Mouse (Mus musculus) embryonic stem cell, embryonic (primary cell): ENCODE results near the gene Vasn.

ENCODE experiments used
- CTCF ChIA-PET, 4 experiments: fragments of 300-600 bp in 2 of 4; fragments of 350-600 bp in 2 of 4; sonication (Branson Sonifier 250); formaldehyde crosslinking; loops; one replicate each; lab custom pipeline; 2022; ENCODE audit warnings: inconsistent platforms in 2 of 4; lab: Charles Lee
- POLR2A ChIA-PET, 4 experiments: fragments of 300-600 bp in 2 of 4; fragments of 350-600 bp in 2 of 4; sonication (Branson Sonifier 250); formaldehyde crosslinking; loops; one replicate each; lab custom pipeline; 2022; ENCODE audit warnings: antibody characterized with exemption in 4 of 4, inconsistent platforms in 1 of 4; lab: Charles Lee

The Vasn gene

DNA sequence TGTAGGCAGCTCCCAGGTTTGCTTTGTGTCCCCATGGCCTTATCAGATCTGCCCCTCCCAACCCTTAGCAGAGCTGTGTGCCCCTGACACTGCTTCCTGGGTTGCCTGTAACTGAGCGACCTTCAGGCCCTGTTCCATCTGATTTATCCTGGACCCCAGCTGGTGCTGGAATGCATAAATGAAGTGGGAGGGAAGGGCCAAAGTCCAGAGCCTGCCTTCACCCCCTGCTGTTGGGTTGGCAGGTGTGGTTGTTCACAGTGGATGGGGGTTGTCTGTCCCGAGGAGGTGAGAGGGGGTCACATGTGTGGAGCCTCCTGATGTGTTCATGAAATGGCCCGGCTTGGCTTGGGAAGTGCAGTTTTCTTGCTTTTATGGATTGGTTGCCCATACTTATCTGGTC is 37.6 kb upstream of the Vasn start:
- POLR2A ChIA-PET, result interaction anchor here in 3 of 4 experiments (0.6 to 34.6 kb wide), 20 partner anchors 8 to 278 kb away, joined by 3 to 632 read pairs (median 8); partner anchors contain the start of genes Tfap4 (in 2 of the 3), Cdip1 (in 1 of the 3), Coro7 (in 1 of the 3) and Srl (in 1 of the 3)
- CTCF ChIA-PET, result interaction anchor here in 3 of 4 experiments (0.6 to 1.4 kb wide), 11 partner anchors 9 to 113 kb away, joined by 3 to 4 read pairs (median 3); no protein-coding TSS in a partner anchor

DNA sequence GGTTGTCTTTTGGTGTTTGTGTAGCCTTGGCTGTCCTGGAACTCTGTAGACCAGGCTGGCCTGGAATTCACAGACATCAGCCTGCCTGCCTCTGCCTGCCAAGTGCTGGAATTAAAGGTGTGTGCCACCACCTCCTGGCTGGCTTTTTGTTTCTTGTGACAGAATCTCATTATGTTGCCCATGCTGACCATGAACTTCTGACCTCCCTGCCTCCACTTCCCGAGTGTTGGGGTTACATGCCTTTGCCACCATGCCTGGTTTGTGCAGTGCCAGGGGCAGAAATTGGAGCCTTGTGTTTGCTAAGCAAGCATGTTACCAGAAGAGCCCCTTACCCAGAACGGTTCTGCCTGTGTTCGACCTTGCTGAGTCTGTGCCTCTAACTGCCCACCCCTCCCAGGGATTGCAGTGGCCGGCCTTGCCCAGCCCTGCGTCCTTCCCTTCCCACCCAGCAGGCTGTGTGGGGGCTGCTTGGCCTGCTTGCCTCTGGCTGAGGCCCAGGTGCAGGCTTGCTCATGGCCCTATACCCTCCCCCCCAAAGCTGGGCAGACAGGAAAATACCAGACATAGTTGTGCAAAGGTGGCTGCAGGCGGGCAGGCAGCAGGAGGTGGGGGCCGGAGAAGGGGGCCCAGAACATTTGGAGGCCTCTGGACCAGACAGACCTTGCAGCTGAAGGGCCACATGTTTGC is 36.8 kb upstream of the Vasn start:
- CTCF ChIA-PET, result interaction anchor here in 3 of 4 experiments (1.0 to 1.4 kb wide), 6 partner anchors 10 to 114 kb away, joined by 3 to 4 read pairs (median 3); no protein-coding TSS in a partner anchor
- POLR2A ChIA-PET, result interaction anchor here (0.5 to 34.6 kb wide), 19 partner anchors 8 to 278 kb away, joined by 3 to 632 read pairs (median 4); partner anchors contain the start of genes Glis2 (in 2 of the 4), Srl (in 2 of the 4), Coro7 (in 1 of the 4) and Tfap4 (in 1 of the 4)

DNA sequence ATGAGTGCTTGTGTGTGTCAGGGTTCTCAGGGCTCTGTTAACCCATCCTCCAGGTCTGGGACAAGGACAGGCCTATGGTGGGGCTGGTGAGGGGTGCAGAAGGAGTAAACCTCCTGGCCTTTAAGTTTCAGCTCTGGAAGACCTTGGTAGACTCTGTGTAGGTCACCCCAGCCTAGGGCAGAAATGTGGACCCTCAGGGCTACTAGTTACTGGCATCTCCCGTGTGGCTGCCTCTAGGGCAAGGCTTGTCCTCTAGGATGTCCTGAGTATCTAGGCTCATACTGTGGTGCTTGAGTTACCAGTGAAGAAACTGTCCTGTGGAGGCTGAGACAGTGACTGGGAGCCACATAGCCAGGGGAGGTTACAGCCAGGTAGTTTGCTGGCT is 36.3 kb upstream of the Vasn start:
- ChIA-PET CTCF (no interaction called here), POLR2A (interaction anchor here in 3 of 4 experiments (0.6 to 34.6 kb wide), 12 partner anchors 8 to 120 kb away, joined by 3 to 632 read pairs (median 4); partner anchors contain the start of genes Glis2 (in 2 of the 3), Srl (in 2 of the 3) and Tfap4 (in 1 of the 3))

DNA sequence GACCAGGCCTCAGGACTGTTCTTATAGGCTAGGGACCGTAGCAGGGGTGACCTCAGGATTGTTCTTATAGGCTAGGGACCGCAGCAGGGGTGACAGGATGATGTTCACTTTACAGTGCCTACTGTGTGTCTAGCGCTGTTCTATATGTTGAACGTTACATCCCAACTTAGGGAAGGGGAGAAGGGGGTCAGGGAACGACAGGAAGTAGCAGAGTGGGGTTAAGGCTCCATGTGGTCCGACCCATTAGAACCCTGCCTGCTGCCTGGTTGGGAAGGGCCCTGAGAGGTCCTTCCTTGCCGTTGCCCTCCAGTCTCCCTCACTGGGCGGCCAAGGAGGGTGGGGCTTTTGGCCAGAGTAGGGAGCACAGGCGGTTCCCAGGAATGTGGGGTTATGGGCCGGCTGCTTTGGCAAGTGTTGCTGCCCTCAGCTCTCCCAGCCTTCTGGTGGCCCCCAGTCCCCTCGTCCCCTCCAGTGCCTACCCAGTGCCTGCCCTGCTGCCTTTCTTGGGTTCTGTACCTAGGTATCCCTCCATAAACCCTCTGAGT is 35.4 kb upstream of the Vasn start:
- CTCF ChIA-PET, result interaction anchor here in 1 of 4 experiments (1.1 kb wide), 1 partner anchor 115 kb away, joined by 4 read pairs; no protein-coding TSS in a partner anchor
- POLR2A ChIA-PET, result interaction anchor here (0.5 to 34.6 kb wide), 10 partner anchors 9 to 45 kb away, joined by 3 to 632 read pairs (median 31); partner anchors contain the start of genes Tfap4 (in 2 of the 4) and Glis2 (in 1 of the 4)

DNA sequence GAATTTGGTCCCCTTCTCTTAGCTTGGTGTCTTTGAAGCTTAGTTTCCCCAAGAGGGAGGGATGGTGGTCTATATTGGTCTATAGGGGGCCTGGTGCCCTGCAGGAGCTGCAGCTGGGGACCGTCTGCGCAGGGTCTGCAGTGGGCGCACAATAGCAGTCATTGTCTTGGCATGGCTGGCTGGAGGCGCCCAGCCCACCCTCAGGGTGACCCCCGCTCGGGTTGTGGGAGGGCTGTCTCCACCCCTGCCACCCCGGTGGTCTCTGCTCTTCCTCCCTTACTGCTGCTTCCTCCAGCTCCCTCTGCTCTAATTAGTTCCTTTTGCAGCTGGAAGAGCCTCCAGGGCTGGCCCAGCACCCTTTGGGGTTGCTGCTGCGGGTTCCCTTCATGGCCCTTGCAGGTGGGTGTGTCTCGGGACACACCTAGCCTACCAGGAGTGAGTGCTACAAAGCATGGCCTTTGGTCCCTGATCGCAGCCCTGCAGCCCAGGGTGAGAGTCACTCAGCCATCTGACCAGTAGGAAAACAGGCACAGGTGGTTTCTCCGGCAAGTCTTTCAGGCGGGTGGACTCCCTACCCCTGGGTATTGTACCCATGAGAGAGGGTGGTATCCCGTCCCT is 34.1 kb upstream of the Vasn start:
- ChIA-PET POLR2A (interaction anchor here (0.5 to 34.6 kb wide), 18 partner anchors 9 to 116 kb away, joined by 3 to 632 read pairs (median 6); partner anchors contain the start of genes Glis2 (in 2 of the 4), Tfap4 (in 2 of the 4), Coro7 (in 1 of the 4) and Srl (in 1 of the 4)), CTCF (interaction anchor here (0.5 to 4.8 kb wide), 21 partner anchors 11 to 320 kb away, joined by 3 to 72 read pairs (median 4); partner anchors contain the start of genes Srl (in 1 of the 4) and Tfap4 (in 1 of the 4))

DNA sequence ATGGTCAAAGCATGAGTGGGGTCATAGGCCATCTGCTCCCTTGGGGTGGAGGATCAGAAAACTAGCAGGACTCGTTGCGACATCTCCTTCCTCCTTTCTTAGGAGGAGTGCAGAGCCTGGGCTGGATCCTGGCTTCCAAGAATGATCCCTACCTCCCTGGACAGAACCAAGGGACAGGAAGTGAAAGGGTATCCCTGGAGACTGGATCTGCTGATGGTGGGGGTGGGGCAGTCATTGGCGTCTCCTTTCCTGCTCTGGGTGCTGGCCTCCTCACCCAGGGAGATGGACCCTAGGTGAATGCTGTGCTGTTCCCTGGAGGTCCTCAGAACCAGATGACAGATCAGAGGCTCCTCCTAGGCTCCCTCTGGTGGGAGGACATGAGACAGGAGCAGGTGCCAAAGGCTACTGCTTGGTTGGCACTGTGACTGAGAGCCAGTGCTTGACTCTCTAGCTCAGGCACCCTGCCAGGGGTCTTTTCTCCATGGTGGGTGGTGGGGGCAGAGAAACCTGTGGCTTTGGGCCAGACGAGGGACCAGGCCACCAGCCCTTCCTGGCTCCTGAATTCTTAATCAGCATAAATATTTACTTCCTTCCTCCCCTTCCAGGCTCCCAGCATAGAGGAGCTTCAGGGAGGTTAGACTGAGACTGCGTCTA is 33.2 kb upstream of the Vasn start:
- CTCF ChIA-PET, result interaction anchor here (0.6 to 4.9 kb wide), 38 partner anchors 10 to 291 kb away, joined by 3 to 72 read pairs (median 8); partner anchors contain the start of genes Tfap4 (in 3 of the 4) and Pam16 (in 2 of the 4)

DNA sequence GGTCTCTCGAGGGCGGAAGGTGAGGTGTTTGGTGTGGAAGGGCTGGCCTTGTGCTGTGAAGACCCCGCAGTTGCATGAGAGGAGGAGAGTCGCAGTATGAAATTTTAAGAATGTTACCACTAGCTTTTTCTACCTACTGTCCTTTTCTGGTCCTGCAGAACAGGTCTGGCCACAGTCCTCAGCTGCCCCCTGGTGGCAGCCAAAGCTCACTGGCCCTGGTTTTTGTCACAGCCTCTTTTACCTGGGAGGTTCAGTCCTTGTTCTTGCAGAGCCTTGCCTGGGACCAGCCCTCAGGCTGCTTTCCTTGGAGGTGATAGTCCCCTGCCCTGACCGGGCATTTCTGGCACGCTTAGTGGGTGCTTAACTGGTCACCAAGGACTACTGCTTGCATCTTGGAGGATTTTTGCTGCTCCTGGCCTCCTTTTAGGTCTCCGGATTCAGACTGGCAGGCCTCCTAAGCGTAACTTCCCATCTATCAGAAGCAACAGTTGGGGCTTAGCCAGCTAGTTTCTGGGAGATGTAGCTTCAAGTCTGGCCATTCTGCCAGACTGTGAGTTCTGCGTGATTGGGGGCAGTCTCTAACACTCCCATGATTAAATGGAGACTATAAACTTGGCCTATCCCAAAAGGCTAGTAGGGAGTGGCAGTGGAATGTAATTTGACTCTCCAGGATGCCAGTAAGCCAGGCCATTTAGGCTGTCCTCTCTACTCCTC is 31.8 kb upstream of the Vasn start:
- ChIA-PET POLR2A (interaction anchor here (0.5 to 34.6 kb wide), 63 partner anchors 7 to 531 kb away, joined by 3 to 632 read pairs (median 5); partner anchors contain the start of genes Tfap4 (in 3 of the 4), Glis2 (in 2 of the 4), Pam16 (in 2 of the 4) and Srl (in 2 of the 4)), CTCF (interaction anchor here (0.5 to 4.9 kb wide), 99 partner anchors 8 to 512 kb away, joined by 3 to 72 read pairs (median 6); partner anchors contain the start of genes Tfap4 (in 4 of the 4), Pam16 (in 3 of the 4), Coro7 (in 2 of the 4) and Srl (in 2 of the 4))

More for the DNA sequence above, 33.2 kb upstream of the Vasn start:
- POLR2A ChIA-PET, result interaction anchor here in 2 of 4 experiments (0.8 to 34.6 kb wide), 22 partner anchors 11 to 274 kb away, joined by 3 to 632 read pairs (median 13); partner anchors contain the start of genes Glis2 (in 2 of the 2), Pam16 (in 2 of the 2), Srl (in 2 of the 2) and Tfap4 (in 2 of the 2)

DNA sequence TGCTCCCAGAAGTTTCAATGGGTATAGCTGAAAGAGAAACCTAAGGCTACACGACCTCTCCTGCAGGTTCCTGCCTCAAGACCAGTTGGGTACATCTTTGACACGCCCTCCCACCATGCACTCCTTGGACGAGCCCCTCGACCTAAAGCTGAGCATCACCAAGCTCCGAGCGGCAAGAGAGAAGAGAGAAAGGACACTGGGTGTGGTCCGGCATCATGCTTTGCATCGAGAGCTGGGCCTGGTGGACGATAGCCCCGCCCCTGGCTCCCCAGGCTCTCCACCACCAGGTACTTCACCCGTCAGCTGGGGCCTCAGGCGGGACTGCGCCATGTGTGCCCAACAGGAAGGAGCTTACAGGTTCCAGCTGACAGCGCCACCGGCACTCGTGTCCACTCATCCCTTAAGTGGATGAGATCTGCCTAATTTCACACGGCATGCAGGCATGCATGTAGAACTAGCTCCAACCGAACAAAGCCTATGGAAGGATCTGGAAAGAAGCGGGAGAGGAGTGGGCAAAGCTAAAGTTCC is 31.1 kb upstream of the Vasn start:
- ChIA-PET CTCF (interaction anchor here (0.5 to 4.9 kb wide), 66 partner anchors 8 to 341 kb away, joined by 3 to 72 read pairs (median 6); partner anchors contain the start of genes Tfap4 (in 4 of the 4), Pam16 (in 2 of the 4) and Srl (in 2 of the 4)), POLR2A (interaction anchor here (0.5 to 34.6 kb wide), 54 partner anchors 7 to 532 kb away, joined by 3 to 632 read pairs (median 5); partner anchors contain the start of genes Tfap4 (in 3 of the 4), Glis2 (in 2 of the 4), Pam16 (in 2 of the 4) and Coro7 (in 1 of the 4))

DNA sequence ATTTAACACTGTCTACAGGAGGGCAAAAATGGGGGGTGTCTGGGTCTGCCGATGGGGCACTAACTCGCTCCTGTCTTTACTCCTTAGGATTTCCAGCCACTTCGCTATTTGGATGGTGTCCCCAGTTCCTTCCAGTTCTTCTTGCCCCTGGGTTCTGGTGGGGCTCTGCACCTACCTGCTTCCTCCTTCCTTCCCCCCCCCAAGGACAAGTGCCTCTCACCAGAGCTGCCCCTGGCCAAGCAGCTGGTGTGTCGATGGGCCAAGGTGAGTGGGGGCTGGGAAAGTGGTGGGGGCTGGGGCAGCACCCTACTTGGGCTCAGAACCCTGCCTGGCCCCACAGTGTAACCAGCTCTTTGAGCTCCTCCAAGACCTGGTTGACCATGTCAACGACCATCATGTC is 28.5 kb upstream of the Vasn start:
- CTCF ChIA-PET, result interaction anchor here (0.6 to 2.0 kb wide), 17 partner anchors 10 to 295 kb away, joined by 3 to 7 read pairs (median 4); partner anchors contain the start of gene Pam16 (in 1 of the 4)
- POLR2A ChIA-PET, result interaction anchor here in 2 of 4 experiments (0.7 to 34.6 kb wide), 19 partner anchors 6 to 269 kb away, joined by 3 to 632 read pairs (median 4); partner anchors contain the start of genes Coro7 (in 2 of the 2), Pam16 (in 2 of the 2), Srl (in 1 of the 2) and Tfap4 (in 1 of the 2)

DNA sequence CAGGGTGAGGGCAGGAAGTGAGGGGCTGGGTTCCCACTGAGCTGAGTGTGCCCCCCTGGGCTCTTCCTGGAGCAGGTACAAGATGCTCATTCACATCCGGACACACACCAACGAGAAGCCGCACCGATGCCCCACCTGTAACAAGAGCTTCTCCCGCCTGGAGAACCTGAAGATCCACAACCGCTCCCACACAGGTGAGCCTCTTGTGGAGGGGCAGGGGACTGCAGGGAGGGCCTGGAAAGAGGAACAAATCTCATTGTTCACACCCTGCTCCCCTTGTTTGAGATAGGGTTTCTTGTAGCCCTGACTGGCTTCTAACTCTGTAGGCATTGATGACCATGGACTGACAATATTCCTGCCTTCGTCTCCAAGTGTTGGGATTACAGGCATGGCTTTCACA is 28.1 kb upstream of the Vasn start:
- CTCF ChIA-PET, result interaction anchor here (0.6 to 2.0 kb wide), 18 partner anchors 11 to 295 kb away, joined by 3 to 7 read pairs (median 4); partner anchors contain the start of gene Pam16 (in 1 of the 4)
- POLR2A ChIA-PET, result interaction anchor here in 2 of 4 experiments (0.7 to 34.6 kb wide), 17 partner anchors 10 to 499 kb away, joined by 3 to 632 read pairs (median 4); partner anchors contain the start of genes Coro7 (in 2 of the 2), Pam16 (in 2 of the 2), Srl (in 1 of the 2) and Tfap4 (in 1 of the 2)

DNA sequence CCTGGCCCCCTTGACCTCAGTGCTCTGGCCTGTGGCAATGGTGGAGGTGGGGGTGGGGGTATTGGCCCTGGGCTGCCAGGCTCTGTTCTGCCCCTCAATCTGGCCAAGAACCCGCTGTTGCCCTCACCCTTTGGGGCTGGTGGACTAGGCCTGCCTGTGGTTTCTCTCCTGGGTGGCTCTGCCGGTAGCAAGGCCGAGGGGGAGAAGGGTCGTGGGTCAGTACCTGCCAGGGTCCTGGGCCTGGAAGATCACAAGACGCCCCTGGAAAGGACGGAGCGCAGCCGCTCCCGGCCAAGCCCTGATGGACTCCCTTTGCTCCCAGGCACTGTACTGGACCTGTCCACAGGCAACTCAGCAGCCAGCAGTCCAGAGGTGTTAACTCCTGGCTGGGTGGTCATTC is 26.0 kb upstream of the Vasn start:
- ChIA-PET POLR2A (interaction anchor here in 2 of 4 experiments (1.1 to 34.6 kb wide), 7 partner anchors 10 to 71 kb away, joined by 3 to 632 read pairs (median 5); partner anchors contain the start of genes Pam16 (in 2 of the 2), Tfap4 (in 2 of the 2) and Srl (in 1 of the 2)), CTCF (interaction anchor here (0.5 to 1.6 kb wide), 7 partner anchors 16 to 94 kb away, joined by 3 to 14 read pairs (median 4); partner anchors contain the start of gene Srl (in 1 of the 4))

DNA sequence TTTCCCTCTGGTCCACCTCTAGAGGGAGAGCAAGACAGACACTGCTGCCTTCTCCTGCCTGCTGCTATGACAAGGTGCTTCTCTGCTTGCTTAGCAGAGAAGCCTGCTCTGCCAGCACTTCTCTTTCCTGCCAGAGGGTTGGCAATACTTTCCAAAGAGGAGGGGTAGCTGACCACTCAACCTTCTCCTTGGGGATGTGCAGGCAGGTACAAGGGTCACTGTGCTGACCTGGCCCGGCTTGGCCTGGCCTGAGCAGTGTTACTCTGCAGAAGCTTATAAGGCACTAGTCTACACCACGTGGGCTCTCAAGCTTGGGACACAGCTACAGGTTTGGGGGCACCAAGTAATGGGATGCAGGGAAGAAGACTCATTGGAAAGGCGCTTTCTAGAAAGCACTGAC is 25.1 kb upstream of the Vasn start:
- CTCF ChIA-PET, result interaction anchor here (0.5 to 6.2 kb wide), 11 partner anchors 7 to 202 kb away, joined by 3 to 39 read pairs (median 4); partner anchors contain the start of gene Srl (in 1 of the 4)
- POLR2A ChIA-PET, result interaction anchor here (0.6 to 34.6 kb wide), 17 partner anchors 7 to 266 kb away, joined by 3 to 632 read pairs (median 7); partner anchors contain the start of genes Pam16 (in 3 of the 4) and Tfap4 (in 2 of the 4)

DNA sequence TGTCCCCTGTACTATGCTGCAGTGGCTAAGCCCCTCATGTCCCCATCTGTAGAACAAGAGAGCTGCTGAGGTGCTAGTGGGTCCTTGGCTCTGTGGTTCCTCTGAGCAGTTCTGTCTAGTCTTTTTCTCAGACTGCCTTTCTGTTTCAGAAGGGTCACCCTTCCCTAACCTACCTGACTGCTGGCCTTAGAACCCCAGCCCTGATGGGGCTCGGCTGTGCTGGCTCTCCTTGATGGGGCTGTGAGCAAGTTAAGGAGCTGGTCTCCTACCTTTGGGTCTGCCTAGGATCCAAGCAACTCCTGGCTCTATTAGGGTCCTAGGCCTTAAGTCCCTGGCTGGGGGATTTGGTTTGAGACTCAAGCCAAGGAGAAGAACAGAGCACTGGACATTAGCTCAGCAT is 24.4 kb upstream of the Vasn start:
- CTCF ChIA-PET, result interaction anchor here (0.5 to 6.2 kb wide), 11 partner anchors 8 to 129 kb away, joined by 3 to 39 read pairs (median 5); partner anchors contain the start of genes Srl (in 1 of the 4) and Tfap4 (in 1 of the 4)

DNA sequence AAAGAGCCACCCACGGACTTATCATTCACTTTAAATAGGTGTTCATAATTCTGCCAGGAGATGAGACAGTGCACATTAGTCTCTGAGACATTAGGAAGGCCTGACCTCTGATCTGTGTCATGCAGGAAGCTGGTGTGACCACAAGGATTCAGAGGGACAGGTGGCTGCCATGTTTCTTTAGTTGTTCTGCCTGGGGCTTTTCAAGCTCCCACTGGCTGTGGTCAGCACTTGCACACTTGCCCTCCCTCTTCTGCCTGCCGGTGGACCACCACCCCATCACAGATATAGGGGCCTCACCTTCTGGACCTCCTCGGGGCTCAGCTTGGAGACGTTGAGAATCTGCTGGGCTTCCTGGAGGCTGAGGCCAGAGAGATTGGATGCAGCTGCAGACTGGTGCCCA is 22.9 kb upstream of the Vasn start:
- ChIA-PET POLR2A (interaction anchor here in 3 of 4 experiments (0.6 to 34.6 kb wide), 19 partner anchors 8 to 745 kb away, joined by 3 to 632 read pairs (median 7); partner anchors contain the start of genes Pam16 (in 3 of the 3), Tfap4 (in 2 of the 3) and Naa60 (in 1 of the 3)), CTCF (interaction anchor here in 3 of 4 experiments (0.9 to 6.2 kb wide), 8 partner anchors 9 to 68 kb away, joined by 3 to 39 read pairs (median 4); no protein-coding TSS in a partner anchor)

More for the DNA sequence above, 24.4 kb upstream of the Vasn start:
- POLR2A ChIA-PET, result interaction anchor here in 3 of 4 experiments (0.7 to 34.6 kb wide), 23 partner anchors 7 to 719 kb away, joined by 3 to 632 read pairs (median 4); partner anchors contain the start of genes Pam16 (in 3 of the 3) and Tfap4 (in 2 of the 3)
